Mouse (Mus musculus) frontal cortex, adult 2 months (tissue): ENCODE measurements around the gene Olfr881. TPM values are rescaled to one million over a fixed set of nuclear protein-coding genes. Genes with fewer than 3 reads are reported as not detected.

Experiments
- DNase-seq, 2 experiments: peaks; one replicate each; pipeline ENCODE4 v3.0.0; 2022; ENCODE audit warnings: low spot score in 1 of 2; ENCODE audit errors: extremely low spot score in 1 of 2
- polyA plus RNA-seq: library from polyadenylated mRNA; depleted of rRNA; stranded (reverse); fragments of >200 nt; gene quantifications from 2 replicates; pipeline ENCODE4 v1.2.3, GENCODE M21; 2012; rRNA removed

Olfr881 gene
- polyA plus RNA-seq: not detected in 2 replicates

DNA sequence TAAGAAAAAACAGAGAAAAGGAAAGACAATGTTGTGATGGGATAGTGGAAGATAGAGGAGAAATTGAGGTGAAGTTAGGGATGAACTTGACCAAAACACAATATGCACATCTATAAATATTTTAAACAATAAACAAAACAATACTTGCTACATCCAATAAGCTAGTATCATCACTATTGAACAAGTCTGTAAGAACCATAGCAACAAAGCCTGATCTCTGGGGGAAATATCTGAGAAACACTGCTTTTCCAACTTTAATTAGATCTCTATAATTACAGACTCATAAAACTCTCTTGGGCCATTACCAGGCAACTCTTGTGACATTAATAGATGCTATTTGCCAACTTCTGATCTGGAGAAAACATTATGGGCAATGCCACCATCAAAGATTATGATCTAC lies at the start of gene Olfr881:
Gene Olfr881, plus strand, starts transcription at position 301 of the 400 bp plus-strand sequence.
- DNase-seq: no peak

- peak in 1 of 2 experiments; percentile 15 for DNase-seq
Measured at GRCm38 (mm10) chr9:37998581-37999204, 7.1 kb downstream of the Olfr881 start.

DNA sequence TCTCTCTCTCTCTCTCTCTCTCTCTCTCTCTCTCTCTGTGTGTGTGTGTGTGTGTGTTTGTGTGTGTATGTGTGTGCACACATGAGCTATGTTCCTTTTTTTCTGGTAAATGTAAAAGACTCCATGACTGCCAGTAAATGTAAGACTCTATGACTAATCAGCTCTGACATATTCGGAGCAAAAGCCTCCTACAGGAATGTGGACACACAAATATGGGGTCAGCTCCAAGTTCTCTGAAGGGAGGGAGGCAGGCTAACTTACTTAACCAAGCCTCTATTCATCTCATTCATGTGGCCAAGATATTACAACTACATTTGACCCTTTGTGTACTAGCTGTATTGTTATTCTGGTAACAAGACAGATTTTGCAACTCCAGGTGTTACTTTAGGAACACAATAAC lies 8.4 kb downstream of the Olfr881 start:
- no peak for DNase-seq

DNA sequence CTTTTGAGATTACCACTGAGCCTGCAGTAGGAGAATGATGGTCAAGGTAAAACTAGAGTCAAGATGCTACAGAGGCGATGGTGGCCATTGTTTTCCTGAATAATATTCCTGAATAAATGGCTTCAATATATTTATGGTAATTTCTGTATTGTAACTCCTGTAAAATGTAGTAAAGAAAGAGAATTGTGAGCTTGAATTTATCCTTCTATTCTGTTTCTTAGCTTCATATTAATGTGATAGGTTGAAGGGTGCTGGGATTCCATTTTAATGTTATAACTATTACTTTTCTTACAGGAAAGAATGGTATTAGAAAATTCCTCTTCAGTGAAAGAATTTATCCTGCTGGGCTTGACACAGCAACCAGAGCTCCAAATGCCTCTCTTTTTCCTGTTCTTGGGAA lies 33.9 kb downstream of the Olfr881 start, which contains the start of gene Olfr883:
Gene Olfr883, plus strand, starts transcription at position 301 of the 400 bp plus-strand sequence.
- DNase-seq: no peak

Other genes with a start within 250 kb of the Olfr881 start
- 0.11 TPM in 1 of 2 replicates, not detected in the other for gene Olfr874, start 246.7 kb upstream of the Olfr881 start, polyA plus RNA-seq
- gene Olfr875, start 220.0 kb upstream of the Olfr881 start, polyA plus RNA-seq: not detected in 2 replicates
- gene Olfr876, start 188.8 kb upstream of the Olfr881 start, polyA plus RNA-seq: not detected in 2 replicates
- 0.28 and 0.34 TPM in 2 replicates for gene Olfr877, start 137.6 kb upstream of the Olfr881 start, polyA plus RNA-seq
- gene Olfr145, start 95.1 kb upstream of the Olfr881 start, polyA plus RNA-seq: not detected in 2 replicates
- 0.04 TPM in 1 of 2 replicates, not detected in the other for gene Olfr878, start 74.0 kb upstream of the Olfr881 start, polyA plus RNA-seq
- gene Olfr883, start 34.0 kb downstream of the Olfr881 start, polyA plus RNA-seq: not detected in 2 replicates
- gene Olfr884, start 54.7 kb downstream of the Olfr881 start, polyA plus RNA-seq: not detected in 2 replicates
- gene Olfr885, start 69.5 kb downstream of the Olfr881 start, polyA plus RNA-seq: not detected in 2 replicates
- 0.02 TPM in 1 of 2 replicates, not detected in the other for gene Olfr887, start 92.2 kb downstream of the Olfr881 start, polyA plus RNA-seq
- gene Olfr888, start 116.3 kb downstream of the Olfr881 start, polyA plus RNA-seq: not detected in 2 replicates
- not detected in 2 replicates for gene Olfr889, start 123.4 kb downstream of the Olfr881 start, polyA plus RNA-seq
- gene Olfr890, start 150.7 kb downstream of the Olfr881 start, polyA plus RNA-seq: not detected in 2 replicates
- gene Olfr891, start 189.0 kb downstream of the Olfr881 start, polyA plus RNA-seq: not detected in 2 replicates
- not detected in 2 replicates for gene Olfr893, start 216.5 kb downstream of the Olfr881 start, polyA plus RNA-seq
- gene Olfr894, start 226.2 kb downstream of the Olfr881 start, polyA plus RNA-seq: not detected in 2 replicates